Mouse (Mus musculus) ES-E14 (cell line): Measurements from ENCODE around the gene Slc5a10.

ENCODE experiments used
- CHD2 ChIP-seq: IDR thresholded peaks from 2 replicates; pipeline ENCODE4 v1.6.1; 2014; ENCODE audit warnings: mild to moderate bottlenecking, low read depth, low read length, inconsistent platforms
- HCFC1 ChIP-seq: IDR thresholded peaks from 2 replicates; pipeline ENCODE4 v1.6.1; 2012; ENCODE audit warnings: low read length, inconsistent platforms, borderline replicate concordance; ENCODE audit not compliant: insufficient read depth
- ZC3H11A ChIP-seq: IDR thresholded peaks from 2 replicates; pipeline ENCODE4 v1.6.1; 2012; ENCODE audit warnings: low read depth, mild to moderate bottlenecking, inconsistent platforms, low read length, borderline replicate concordance

DNA sequence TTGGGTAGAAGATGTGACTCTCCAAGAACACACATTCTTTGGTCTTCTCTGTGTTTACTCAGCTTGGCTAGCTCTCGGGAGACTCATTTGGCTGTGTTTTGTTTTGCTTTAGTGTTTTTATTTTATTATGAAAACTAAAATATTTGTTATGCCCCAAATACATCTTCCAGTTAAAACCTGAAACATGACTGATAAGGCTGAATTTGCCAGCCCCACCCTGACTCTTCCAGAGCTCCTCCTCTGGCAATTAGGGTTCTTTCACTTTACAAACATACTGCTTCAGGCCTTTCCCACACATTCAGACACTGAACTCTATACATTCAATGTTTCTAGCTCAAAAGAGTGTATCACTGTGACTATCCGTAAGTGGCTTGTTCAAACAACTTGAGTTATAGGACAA is 36.5 kb upstream of the Slc5a10 start:
- TF ChIP-seq CHD2 (no peak), HCFC1 (no peak), ZC3H11A (no peak)
